Mouse (Mus musculus) midbrain, embryonic 16.5 days (tissue): ENCODE measurements around the gene Map2k5. TPM values are rescaled to one million over a fixed set of nuclear protein-coding genes. Genes with fewer than 3 reads are reported as not detected.
A peak's percentile ranks its signal among the peaks of the same experiment; 100 is the strongest.

Experiments
- ATAC-seq: fragments of 200-750 bp; cut with Nextera tagmentation; 2 replicates; pipeline ENCODE4 v1.8.0; 2017; ENCODE audit warnings: moderate TSS enrichment
- H3K27ac ChIP-seq: fragments of 300-500 bp; sonication (generic); 2 replicates; pipeline ENCODE4 v1.5.1; 2014; ENCODE audit warnings: mild to moderate bottlenecking, low read length, mixed read lengths
- H3K27me3 ChIP-seq: fragments of 300-500 bp; sonication (generic); 2 replicates; pipeline ENCODE4 v1.6.1; 2014; ENCODE audit warnings: low read depth, low read length, mixed read lengths; ENCODE audit not compliant: control insufficient read depth, insufficient read depth
- H3K36me3 ChIP-seq: fragments of 300-500 bp; sonication (generic); 2 replicates; pipeline ENCODE4 v1.6.1; 2014; ENCODE audit warnings: mild to moderate bottlenecking, low read length, moderate library complexity, mixed read lengths; ENCODE audit not compliant: control insufficient read depth, insufficient read depth
- H3K4me1 ChIP-seq: fragments of 300-500 bp; sonication (generic); 2 replicates; pipeline ENCODE4 v1.6.1; 2014; ENCODE audit warnings: mild to moderate bottlenecking, low read length, mixed read lengths; ENCODE audit not compliant: control insufficient read depth, insufficient read depth
- H3K4me2 ChIP-seq: fragments of 300-500 bp; sonication (generic); 2 replicates; pipeline ENCODE4 v1.6.1; 2014; ENCODE audit warnings: mild to moderate bottlenecking, low read length, mixed read lengths
- H3K4me3 ChIP-seq: fragments of 300-500 bp; sonication (generic); 2 replicates; pipeline ENCODE4 v1.5.1; 2014; ENCODE audit warnings: low read depth, mild to moderate bottlenecking, low read length, moderate library complexity, mixed read lengths
- H3K9ac ChIP-seq: fragments of 300-500 bp; sonication (generic); 2 replicates; pipeline ENCODE4 v1.6.1; 2014; ENCODE audit warnings: low read depth, low read length, mixed read lengths
- H3K9me3 ChIP-seq: fragments of 300-500 bp; sonication (generic); replicated peaks from 2 replicates; pipeline ENCODE4 v1.6.1; 2014; ENCODE audit warnings: mild to moderate bottlenecking, low read length, mixed read lengths; ENCODE audit not compliant: control insufficient read depth, poor library complexity, severe bottlenecking
- WGBS: fragments of 180-500 bp; shearing (Covaris S2); extraction: QIAGEN DNeasy Blood & Tissue Kit; methylation state at CpG from one replicate; pipeline ENCODE4 v1.1.7; 2014; 5-methylcytosine and 5-hydroxymethylcytosine counted together
- polyA plus RNA-seq: library from polyadenylated mRNA; unstranded; fragments of >200 nt; fragmentation: Nextera tagmentation; extraction: Ambion mirVana; gene quantifications from 2 replicates; pipeline ENCODE4 v1.2.1, GENCODE M21; 2015

The Map2k5 gene
- polyA plus RNA-seq, 1 experiment from 2014 or later: 31.2 TPM

DNA sequence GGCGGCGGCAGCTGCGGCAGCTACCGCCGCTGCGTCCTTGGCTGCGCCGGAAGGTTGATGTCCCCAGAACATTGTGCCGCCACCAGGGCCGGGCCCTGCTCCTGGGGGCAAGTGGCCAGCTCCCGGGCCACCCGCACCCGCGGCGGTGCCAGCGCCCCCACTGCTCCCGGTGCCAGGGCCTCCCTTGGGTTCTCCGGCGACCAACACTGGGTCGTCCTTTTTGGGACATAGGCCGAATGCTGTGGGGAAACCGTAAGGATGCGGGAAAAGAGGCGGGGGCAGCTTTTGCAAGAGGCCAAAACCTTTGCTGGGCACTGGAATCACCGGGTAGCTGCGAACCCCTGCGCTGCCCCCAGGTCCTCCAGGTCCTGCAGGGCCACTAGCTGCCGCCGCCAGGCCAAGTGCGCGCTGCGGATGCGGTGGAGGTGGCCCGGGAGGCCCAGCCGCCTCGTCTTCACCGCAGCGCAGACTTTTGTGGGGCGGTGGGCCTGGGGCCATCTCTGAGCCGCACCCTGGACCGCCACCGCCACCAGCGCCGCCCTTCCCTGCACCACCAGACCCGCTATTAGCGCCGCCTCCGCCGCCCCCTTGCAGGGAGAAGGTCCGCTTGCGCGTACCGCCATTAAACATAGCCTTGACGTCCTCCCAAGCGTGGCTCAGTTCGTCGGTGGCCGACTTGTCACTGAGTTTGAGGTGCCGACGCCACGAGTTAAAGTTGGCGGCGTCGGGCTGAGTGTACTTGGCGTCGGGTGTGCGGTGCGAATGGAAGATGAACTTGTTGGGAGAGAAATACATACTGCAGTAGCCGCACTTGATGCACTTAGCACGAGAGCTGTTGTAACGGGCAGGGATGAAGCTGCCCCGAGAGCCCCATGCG is 232.2 kb downstream of the Map2k5 start:
- Histone ChIP-seq H3K9me3 (no peaks in the 10 kb centered on the region), H3K27me3 (peaks cover 76% of the 10 kb centered on the region), H3K27ac (no peak overlapping the region), H3K9ac (no peak overlapping the region), H3K36me3 (no peaks in the 10 kb centered on the region), H3K4me2 (0 out of 2 replicates have a peak overlapping the region, but pooled peaks have one; percentile 20), H3K4me3 (peak overlapping the region; percentile 10), H3K4me1 (peaks cover 29% of the 10 kb centered on the region)
- WGBS: 2% methylated on average over 70 of the region's 73 CpGs
- no peak for ATAC-seq

DNA sequence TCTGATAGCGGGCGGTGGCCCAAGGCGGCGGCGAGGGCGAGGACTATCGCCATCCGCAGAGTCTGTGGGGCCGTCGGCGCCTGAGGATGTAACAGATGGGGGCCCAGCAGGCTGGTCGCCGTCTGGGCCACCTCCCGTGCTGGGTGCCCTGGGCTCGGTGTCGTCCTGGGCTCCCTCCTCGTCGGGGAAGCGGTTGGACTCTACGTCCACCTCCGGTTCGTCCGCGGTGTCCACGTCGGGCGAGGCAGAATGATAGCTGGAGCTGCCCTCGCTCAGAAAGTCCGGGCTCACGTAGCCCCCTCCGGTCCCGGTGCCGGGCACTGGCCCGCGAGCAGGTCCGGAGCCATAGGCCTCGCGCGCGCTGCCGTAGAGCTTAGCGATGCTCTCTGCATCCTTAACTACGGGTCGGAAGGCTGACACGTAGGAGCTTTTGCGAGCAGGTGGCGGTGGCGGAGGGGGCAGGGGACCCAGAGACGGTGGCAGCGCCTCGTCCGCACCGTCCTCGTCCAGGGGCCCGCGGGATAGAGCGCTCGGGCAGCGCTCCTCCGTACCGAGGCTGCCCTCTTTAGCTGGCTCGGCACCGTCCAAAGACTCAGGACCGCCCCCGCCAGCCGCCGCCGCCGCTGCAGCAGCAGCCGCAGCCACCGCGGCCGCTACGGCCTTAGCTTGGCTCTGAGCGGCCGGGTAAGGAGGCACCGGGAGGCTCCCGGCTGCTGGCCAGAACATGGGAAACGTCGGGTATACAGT is 233.0 kb downstream of the Map2k5 start:
- Histone ChIP-seq H3K9me3 (no peaks in the 10 kb centered on the region), H3K9ac (0 out of 2 replicates have a peak overlapping the region, but pooled peaks have one; percentile 14), H3K4me1 (peaks cover 30% of the 10 kb centered on the region), H3K36me3 (no peaks in the 10 kb centered on the region), H3K4me2 (peak overlapping the region; percentile 17; the same call in 1 of the 2 replicates), H3K4me3 (peak overlapping the region; percentile 12), H3K27ac (no peak overlapping the region), H3K27me3 (peaks cover 75% of the 10 kb centered on the region)
- WGBS: under 1% methylated on average over 80 of the region's 80 CpGs
- no peak for ATAC-seq

DNA sequence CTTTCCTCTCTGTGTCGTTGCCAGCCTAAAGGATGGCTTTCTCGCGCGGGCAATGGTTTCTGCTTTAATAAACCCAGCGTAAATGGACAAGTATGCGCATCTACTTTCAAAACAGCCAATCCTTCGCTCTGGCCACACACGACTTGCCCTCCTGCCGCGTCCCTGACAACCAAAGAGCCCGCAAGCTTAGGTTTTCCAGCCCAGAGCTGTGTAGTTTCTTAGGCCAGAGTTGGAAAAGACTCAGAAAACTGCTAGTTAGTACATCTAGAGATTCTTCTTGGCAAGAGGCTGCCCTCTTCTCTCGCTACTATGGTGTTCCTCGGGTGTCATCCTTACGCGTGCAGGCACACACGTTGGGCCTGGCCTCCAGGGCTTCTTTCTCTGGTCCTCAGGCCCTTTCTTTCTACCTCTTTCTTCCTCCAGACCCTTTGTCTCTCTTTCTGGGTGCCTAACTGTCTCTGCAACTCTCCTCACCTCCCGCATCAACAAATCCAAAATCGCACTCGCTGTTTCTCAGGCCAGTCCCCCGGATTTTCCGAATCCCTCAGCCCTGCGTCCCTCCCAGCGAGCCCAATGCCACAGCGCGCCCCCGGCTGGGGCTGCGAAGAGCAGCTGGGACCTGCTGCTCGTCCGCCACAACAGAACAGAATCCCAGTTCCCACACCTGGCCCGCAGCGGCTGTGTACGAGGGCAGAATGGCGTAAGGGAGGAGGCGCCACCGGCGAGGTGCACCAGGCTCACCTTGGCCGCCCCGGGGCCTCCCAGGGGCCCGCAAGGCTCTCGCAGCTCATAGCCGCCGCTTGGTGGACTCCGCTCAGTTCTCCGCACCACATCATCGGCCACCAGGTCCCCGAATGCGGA is 233.8 kb downstream of the Map2k5 start:
- no peaks in the 10 kb centered on the region for H3K36me3 ChIP-seq
- H3K4me3 ChIP-seq: peak overlapping the region; percentile 12; the same call in 1 of the 2 replicates
- peaks cover 74% of the 10 kb centered on the region for H3K27me3 ChIP-seq
- ATAC-seq: no peak
- H3K9me3 ChIP-seq: no peaks in the 10 kb centered on the region
- under 1% methylated on average over 47 of the region's 47 CpGs for WGBS
- no peak overlapping the region for H3K27ac ChIP-seq
- H3K4me2 ChIP-seq: no peak overlapping the region
- H3K9ac ChIP-seq: 0 out of 2 replicates have a peak overlapping the region, but pooled peaks have one; percentile 14
- H3K4me1 ChIP-seq: peaks cover 26% of the 10 kb centered on the region

DNA sequence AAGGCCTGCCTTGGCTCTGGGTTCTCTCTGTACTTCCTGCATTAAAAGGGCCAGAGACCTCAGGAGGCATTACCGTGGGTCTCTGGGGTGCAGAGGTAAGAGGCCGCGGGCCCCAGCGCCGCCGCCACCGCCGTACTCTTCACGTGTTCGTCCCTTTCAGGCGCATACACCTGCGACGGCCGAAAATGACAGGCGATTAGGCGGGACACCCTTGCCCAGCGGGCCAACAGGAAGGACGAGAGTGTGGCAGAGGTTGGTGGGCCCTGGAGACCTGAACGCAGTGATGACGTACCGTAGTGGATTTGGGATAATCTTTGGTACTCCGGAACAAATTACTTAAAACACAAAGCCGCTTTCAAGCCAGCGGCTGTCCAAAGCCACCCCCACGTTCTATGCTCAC is 234.5 kb downstream of the Map2k5 start:
- WGBS: under 1% methylated on average over 25 of the region's 25 CpGs
- peaks cover 25% of the 10 kb centered on the region; the same call in 1 of the 2 replicates for H3K4me1 ChIP-seq
- no peak overlapping the region for H3K4me3 ChIP-seq
- H3K9ac ChIP-seq: no peak overlapping the region
- H3K4me2 ChIP-seq: no peak overlapping the region
- peaks cover 79% of the 10 kb centered on the region for H3K27me3 ChIP-seq
- no peak for ATAC-seq
- no peaks in the 10 kb centered on the region for H3K9me3 ChIP-seq
- no peaks in the 10 kb centered on the region for H3K36me3 ChIP-seq
- H3K27ac ChIP-seq: no peak overlapping the region

DNA sequence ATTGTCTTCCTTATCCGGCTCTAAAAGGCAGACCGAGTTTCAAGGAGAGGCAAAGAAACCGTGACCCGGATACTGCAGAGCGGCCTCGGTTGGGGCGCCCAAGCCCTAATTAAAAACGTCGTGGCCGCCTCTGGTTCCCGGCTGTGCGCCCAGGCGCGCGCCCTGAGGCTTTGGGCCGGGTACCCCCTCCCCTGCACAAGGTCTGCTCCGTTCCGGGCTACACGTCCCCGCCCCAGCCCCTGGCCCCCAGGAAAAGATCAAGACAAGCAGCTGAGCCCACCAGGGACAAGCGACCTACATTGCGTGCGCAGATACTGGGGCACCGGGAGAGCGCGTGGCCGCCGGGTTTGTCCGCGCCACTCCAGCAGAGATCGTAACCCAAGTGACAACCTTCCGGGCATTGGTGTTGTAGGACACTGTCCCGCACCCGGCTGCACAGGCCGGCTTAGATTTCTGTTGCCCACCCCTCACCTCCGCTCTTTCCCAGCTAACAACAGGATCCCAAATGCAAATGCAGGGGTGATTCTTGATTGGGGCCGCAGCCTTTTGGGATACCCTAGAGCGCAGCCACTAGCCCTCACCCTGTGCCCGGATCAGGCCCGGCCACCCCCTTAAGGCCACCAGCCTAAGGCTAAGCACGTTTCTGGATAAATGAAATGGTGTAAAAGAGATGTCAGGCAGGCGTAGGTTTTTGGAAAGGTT is 235.2 kb downstream of the Map2k5 start:
- H3K4me1 ChIP-seq: peaks cover 25% of the 10 kb centered on the region; the same call in 1 of the 2 replicates
- H3K4me2 ChIP-seq: peak overlapping the region; percentile 6; the same call in 1 of the 2 replicates
- H3K36me3 ChIP-seq: no peaks in the 10 kb centered on the region
- peak overlapping the region; percentile 8; the same call in 1 of the 2 replicates for H3K4me3 ChIP-seq
- no peak overlapping the region for H3K27ac ChIP-seq
- no peak for ATAC-seq
- no peaks in the 10 kb centered on the region for H3K9me3 ChIP-seq
- H3K9ac ChIP-seq: no peak overlapping the region
- under 1% methylated on average over 42 of the region's 42 CpGs for WGBS
- H3K27me3 ChIP-seq: peaks cover 75% of the 10 kb centered on the region

DNA sequence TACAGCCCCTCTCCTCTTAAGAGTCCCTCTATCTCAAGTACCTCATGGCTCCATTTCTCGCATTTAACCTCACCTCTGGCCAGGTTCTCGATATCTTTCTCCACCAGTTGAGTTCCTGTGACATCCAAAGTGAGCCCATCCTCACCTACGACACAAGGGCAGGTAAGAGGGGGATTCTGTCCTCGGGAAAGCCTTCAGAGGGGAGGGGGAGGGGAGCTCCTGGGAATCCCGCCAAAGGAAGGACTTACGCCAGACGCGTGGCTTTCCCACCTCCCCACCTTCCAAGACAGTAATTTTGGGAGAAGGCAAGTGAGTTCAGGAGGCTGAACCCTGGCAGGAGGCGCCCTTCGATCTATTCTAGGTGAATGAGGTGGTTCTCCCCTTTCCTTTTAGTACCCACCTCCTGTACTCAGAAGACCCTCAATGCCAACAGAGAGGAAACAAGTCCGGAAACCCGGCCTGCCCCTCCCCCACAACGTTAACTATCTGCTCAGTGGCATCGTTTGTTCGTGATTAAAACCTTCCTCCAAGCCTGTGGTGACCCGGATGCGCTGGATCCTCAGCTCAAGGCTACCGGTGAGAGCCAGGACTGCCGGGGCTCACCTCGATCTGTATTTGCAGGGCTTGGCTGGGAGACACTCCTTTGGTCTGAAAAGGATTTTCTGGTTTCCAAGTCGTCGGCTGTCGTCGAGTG is 235.9 kb downstream of the Map2k5 start:
- Histone ChIP-seq H3K27me3 (peaks cover 75% of the 10 kb centered on the region), H3K4me3 (no peak overlapping the region), H3K36me3 (no peaks in the 10 kb centered on the region), H3K27ac (no peak overlapping the region), H3K4me1 (peaks cover 25% of the 10 kb centered on the region; the same call in 1 of the 2 replicates), H3K4me2 (no peak overlapping the region; the same call in 1 of the 2 replicates), H3K9me3 (no peaks in the 10 kb centered on the region), H3K9ac (no peak overlapping the region)
- WGBS: 1% methylated on average over 24 of the region's 24 CpGs
- ATAC-seq: no peak

DNA sequence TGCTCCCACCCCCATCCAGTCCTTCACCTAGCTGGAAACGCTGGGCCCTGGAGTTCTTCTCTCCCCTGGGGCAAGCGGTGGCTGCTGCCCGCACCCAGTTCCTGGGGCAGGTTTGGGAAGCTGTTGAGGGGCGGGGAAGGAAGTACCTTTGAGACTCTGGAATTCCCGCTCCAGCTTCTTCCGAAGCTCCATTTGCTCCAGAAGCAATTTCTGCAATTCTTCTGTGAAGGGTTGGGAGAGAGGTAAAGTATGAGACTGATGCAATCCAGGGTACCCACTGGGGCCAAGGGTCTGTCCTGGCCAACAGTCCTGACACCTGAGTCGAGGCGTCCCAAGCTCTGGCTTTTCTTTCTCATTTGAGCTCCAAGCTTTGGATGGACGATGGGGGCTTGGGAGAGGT is 237.5 kb downstream of the Map2k5 start:
- Histone ChIP-seq H3K4me2 (no peak overlapping the region), H3K9ac (no peak overlapping the region), H3K4me1 (peaks cover 27% of the 10 kb centered on the region; the same call in 1 of the 2 replicates), H3K4me3 (no peak overlapping the region), H3K27ac (no peak overlapping the region), H3K36me3 (no peaks in the 10 kb centered on the region), H3K9me3 (no peaks in the 10 kb centered on the region), H3K27me3 (peaks cover 81% of the 10 kb centered on the region)
- 3% methylated on average over 9 of the region's 9 CpGs for WGBS
- ATAC-seq: no peak
